Mouse (Mus musculus) lung, adult 2 months (tissue): ENCODE data around the gene Prss16.
A peak's percentile ranks its signal among the peaks of the same experiment; 100 is the strongest.
"Not testable (repeated sequence)": the region's sequence is repeated elsewhere in the genome, so short reads cannot be mapped to it uniquely, and the experiment has no call there.

Experiments
- CTCF ChIP-seq: fragments of 200-500 bp; IDR thresholded peaks from 2 replicates; pipeline ENCODE4 v1.5.1; 2011; ENCODE audit warnings: mild to moderate bottlenecking, low read length, control low read depth; ENCODE audit not compliant: insufficient read depth
- POLR2A ChIP-seq: fragments of 200-500 bp; IDR thresholded peaks from 2 replicates; pipeline ENCODE4 v1.6.1; 2011; ENCODE audit warnings: low read depth, mild to moderate bottlenecking, control low read depth, low read length, borderline replicate concordance; ENCODE audit errors: extremely low read depth

GRCm38 (mm10) chr13:22041142-22041536 is 31.6 kb upstream of the Prss16 start, which contains the start of gene Hist1h4i:
- TF ChIP-seq CTCF: not testable (repeated sequence)
- peak; percentile 81; the same call in 1 of the 2 replicates for TF ChIP-seq POLR2A
